Mouse (Mus musculus): ENCODE measurements at regions not wholly inside any gene's neighbourhood (a gene's known extent, or its start where the extent isn't known, plus 50 kb on each side); places are given as distances from the start of the nearest gene placed in this dataset.
A peak's percentile ranks its signal among the peaks of the same experiment; 100 is the strongest.

DNA sequence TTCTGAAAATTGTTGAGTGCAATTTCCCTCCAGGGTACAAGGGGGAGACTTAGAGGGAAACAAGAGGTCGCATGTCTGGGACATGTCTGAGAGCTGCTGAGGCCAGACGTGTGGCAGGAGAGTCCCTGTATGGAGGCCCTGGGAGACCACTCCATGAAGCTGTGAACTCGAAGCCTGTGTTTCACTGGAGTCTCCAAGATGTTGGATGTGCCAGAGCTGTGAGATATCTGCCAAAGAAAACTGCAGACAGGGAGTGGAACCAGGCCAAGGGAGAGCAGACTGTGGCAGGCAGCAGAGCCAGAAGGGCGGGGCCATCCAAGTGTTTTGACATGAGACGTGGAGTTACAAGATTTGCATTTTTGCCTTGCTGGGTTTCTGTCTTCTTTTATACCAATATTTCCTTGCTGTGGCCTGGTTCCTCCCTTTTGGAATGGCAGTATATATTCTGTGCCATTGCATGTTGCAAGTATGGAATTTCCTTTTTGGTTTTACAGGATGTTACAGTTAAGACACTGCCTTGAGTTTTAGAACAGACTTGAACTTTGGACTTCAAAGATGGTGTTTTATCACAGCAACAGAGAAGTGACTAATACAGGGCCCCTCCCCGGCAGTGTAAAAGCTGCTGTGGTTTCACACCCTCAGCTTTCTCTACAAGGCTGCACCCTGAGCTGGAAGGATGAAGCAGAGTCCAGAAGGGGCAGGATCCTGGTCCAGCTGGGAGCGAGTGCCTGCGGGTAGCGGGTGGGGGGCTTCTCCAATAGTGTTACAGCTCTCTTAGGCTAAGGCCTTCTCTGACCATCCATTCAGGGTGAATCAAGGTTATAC is 85.0 kb upstream of the Prok2 start:
- Histone ChIP-seq H3K4me3 (ENCODE audit: low read depth, low read length) (no peak overlapping the region), H3K36me3 (replicated peaks; ENCODE audit: control insufficient read depth, insufficient read depth, low read length) (no peaks in the 10 kb centered on the region), H3K4me2 (ENCODE audit: low read depth, low read length) (no peak overlapping the region), H3K9ac (replicated peaks; ENCODE audit: low read depth, low read length) (no peak overlapping the region), H3K27ac (ENCODE audit: low read depth) (no peak overlapping the region), H3K27me3 (ENCODE audit: control insufficient read depth, insufficient read depth, low read length) (peaks cover 27% of the 10 kb centered on the region), H3K9me3 (replicated peaks; ENCODE audit: control insufficient read depth, low read length) (no peaks in the 10 kb centered on the region), H3K4me1 (ENCODE audit: control insufficient read depth, insufficient read depth) (peaks cover 9% of the 10 kb centered on the region)
- WGBS: 46% methylated on average over 9 of the region's 9 CpGs
- DNase-seq (ENCODE audit: low spot score) (peak; percentile 55), ATAC-seq (ENCODE audit: insufficient read depth, low read depth) (peak; percentile 77; the same call in 1 of the 2 replicates)
- TF ChIP-seq EP300 (IDR thresholded peaks at IDR 0.05; ENCODE audit: low read depth) (no peak), CTCF (IDR thresholded peaks at IDR 0.05; ENCODE audit: low read depth) (no peak)

DNA sequence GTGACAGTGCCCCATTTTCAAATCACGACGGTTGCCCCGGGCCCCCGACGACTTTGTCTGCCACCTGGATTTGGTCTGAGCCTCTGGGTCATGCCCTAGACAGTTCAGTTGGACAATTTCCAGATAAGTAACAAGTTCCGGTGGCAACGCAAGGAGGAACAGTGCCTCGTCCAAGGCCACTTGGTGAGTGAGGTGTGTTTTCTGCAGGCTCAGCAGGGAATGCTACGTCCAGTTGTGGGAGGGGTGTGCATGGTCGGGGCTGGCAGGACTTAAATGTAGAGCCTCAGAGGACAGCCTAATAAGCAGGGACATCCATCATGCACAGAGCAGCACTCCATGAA is 78.7 kb upstream of the Prok2 start:
- Histone ChIP-seq H3K9me3 (replicated peaks; ENCODE audit: control insufficient read depth, low read length) (no peaks in the 10 kb centered on the region), H3K9ac (replicated peaks; ENCODE audit: low read depth, low read length) (no peak overlapping the region), H3K27me3 (ENCODE audit: control insufficient read depth, insufficient read depth, low read length) (peaks cover 15% of the 10 kb centered on the region; the same call in 1 of the 2 replicates), H3K27ac (ENCODE audit: low read depth) (no peak overlapping the region), H3K36me3 (replicated peaks; ENCODE audit: control insufficient read depth, insufficient read depth, low read length) (no peaks in the 10 kb centered on the region), H3K4me1 (ENCODE audit: control insufficient read depth, insufficient read depth) (peaks cover 8% of the 10 kb centered on the region), H3K4me3 (ENCODE audit: low read depth, low read length) (no peak overlapping the region), H3K4me2 (ENCODE audit: low read depth, low read length) (0 out of 2 replicates have a peak overlapping the region, but pooled peaks have one; percentile 32)
- 12% methylated on average over 10 of the region's 10 CpGs for WGBS
- ATAC-seq (ENCODE audit: insufficient read depth, low read depth) (no peak), DNase-seq (ENCODE audit: low spot score) (no peak)
- TF ChIP-seq EP300 (IDR thresholded peaks at IDR 0.05; ENCODE audit: low read depth): no peak
- TF ChIP-seq CTCF (IDR thresholded peaks at IDR 0.05; ENCODE audit: low read depth): no peak

DNA sequence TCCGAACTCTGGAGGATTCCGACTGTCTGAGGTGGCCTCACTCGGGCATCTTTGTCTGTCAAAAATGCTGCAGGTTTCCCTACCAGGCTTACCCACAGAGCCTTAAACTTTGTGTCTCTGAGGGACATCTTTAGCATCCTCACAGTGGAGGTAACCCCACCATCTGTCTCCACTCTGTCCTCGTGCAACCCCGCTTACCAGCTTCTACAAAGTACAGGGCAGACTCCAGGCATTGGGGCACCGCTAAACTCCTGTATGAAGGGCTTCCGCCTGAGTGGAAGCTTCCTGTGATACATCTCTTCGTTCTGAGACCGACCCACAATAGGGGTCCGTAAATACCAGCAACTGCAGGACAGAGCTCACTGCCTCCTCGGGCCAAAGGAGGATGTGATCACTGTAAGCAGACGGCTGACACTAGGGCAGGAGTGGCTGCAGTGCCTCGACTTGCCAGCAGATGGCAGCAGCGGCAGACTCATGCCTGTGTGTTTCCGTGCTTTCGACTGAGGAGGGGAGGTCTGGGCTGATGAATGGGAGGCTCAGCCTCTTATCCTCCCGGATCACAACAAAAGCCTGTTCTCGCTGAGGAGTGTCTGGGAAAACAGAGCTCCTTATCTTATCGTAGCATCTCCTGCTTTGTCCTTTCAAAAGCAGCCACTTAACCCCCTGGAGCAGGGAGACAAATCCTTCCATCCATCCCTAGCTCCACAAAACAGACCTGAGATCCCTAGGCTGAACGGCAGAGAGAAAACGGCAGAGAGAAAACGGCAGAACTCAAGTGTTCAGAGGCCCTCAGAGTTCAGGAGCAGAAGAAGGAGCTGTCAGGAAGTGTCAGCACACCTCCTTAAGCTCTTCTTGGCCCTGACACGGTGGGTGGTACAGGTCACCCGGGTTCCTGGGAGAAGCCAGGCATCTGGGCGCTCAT is 78.1 kb upstream of the Prok2 start:
- Histone ChIP-seq H3K36me3 (replicated peaks; ENCODE audit: control insufficient read depth, insufficient read depth, low read length) (no peaks in the 10 kb centered on the region), H3K4me2 (ENCODE audit: low read depth, low read length) (peak overlapping the region; percentile 32; the same call in 1 of the 2 replicates), H3K9me3 (replicated peaks; ENCODE audit: control insufficient read depth, low read length) (no peaks in the 10 kb centered on the region), H3K9ac (replicated peaks; ENCODE audit: low read depth, low read length) (no peak overlapping the region), H3K4me3 (ENCODE audit: low read depth, low read length) (no peak overlapping the region), H3K4me1 (ENCODE audit: control insufficient read depth, insufficient read depth) (peaks cover 8% of the 10 kb centered on the region), H3K27ac (ENCODE audit: low read depth) (no peak overlapping the region), H3K27me3 (ENCODE audit: control insufficient read depth, insufficient read depth, low read length) (peaks cover 14% of the 10 kb centered on the region; the same call in 1 of the 2 replicates)
- ATAC-seq (ENCODE audit: insufficient read depth, low read depth): peak; percentile 77; the same call in 1 of the 2 replicates
- TF ChIP-seq EP300 (IDR thresholded peaks at IDR 0.05; ENCODE audit: low read depth): no peak
- peak; percentile 100 for TF ChIP-seq CTCF (IDR thresholded peaks at IDR 0.05; ENCODE audit: low read depth)
- peak; percentile 54 for DNase-seq (ENCODE audit: low spot score)
- 21% methylated on average over 25 of the region's 25 CpGs for WGBS

DNA sequence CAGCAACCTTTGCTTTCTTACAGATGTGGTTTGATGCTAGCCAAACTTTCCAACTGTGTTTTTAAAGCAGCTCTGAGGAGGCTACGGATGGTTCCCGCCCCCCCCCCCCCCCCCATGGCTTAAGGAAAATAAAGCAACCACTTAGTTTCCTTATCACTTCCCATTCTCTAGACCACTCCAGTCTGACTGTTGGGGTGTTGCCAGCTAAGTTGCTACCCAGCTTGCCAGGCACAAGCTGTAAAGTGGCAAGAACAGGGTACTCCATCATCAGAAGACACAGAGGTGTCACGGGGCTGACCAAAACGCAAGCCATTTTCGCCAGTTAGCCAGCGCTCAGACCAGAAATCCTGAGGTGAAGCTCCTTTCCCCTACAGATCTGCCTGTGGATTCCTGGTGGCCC is 74.7 kb upstream of the Prok2 start:
- TF ChIP-seq CTCF (IDR thresholded peaks at IDR 0.05; ENCODE audit: low read depth) (no peak), EP300 (IDR thresholded peaks at IDR 0.05; ENCODE audit: low read depth) (no peak)
- Histone ChIP-seq H3K4me2 (ENCODE audit: low read depth, low read length) (0 out of 2 replicates have a peak overlapping the region, but pooled peaks have one; percentile 18), H3K9ac (replicated peaks; ENCODE audit: low read depth, low read length) (no peak overlapping the region), H3K27ac (ENCODE audit: low read depth) (no peak overlapping the region), H3K4me1 (ENCODE audit: control insufficient read depth, insufficient read depth) (peaks cover 8% of the 10 kb centered on the region), H3K36me3 (replicated peaks; ENCODE audit: control insufficient read depth, insufficient read depth, low read length) (no peaks in the 10 kb centered on the region), H3K27me3 (ENCODE audit: control insufficient read depth, insufficient read depth, low read length) (no peaks in the 10 kb centered on the region), H3K4me3 (ENCODE audit: low read depth, low read length) (no peak overlapping the region), H3K9me3 (replicated peaks; ENCODE audit: control insufficient read depth, low read length) (no peaks in the 10 kb centered on the region)
- 39% methylated on average over 6 of the region's 6 CpGs for WGBS
- DNase-seq (ENCODE audit: low spot score) (no peak), ATAC-seq (ENCODE audit: insufficient read depth, low read depth) (no peak)

DNA sequence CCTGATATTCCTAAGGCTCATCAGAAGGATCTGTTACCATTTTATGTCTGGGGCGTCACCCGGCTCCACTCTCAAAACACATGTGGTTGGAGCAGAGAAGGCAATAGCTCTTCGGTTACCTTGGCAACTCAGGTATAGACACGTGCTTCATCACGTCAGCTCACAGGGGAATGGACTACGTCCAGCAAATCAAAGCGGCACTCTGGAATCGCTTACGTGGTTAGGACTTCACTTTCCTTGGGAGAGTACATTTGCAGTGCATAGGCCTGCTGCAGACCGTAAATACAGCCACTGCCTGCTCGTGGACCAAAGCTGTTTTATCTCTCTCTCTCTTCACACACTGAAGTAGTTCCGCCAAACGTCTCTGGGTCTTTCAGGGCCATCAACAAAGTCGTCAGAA is 74.1 kb upstream of the Prok2 start:
- WGBS: 38% methylated on average over 14 of the region's 14 CpGs

More for the DNA sequence above, 74.1 kb upstream of the Prok2 start:
- Histone ChIP-seq H3K9me3 (replicated peaks; ENCODE audit: control insufficient read depth, low read length) (no peaks in the 10 kb centered on the region), H3K36me3 (replicated peaks; ENCODE audit: control insufficient read depth, insufficient read depth, low read length) (no peaks in the 10 kb centered on the region), H3K27ac (ENCODE audit: low read depth) (no peak overlapping the region), H3K9ac (replicated peaks; ENCODE audit: low read depth, low read length) (no peak overlapping the region), H3K4me3 (ENCODE audit: low read depth, low read length) (no peak overlapping the region), H3K27me3 (ENCODE audit: control insufficient read depth, insufficient read depth, low read length) (no peaks in the 10 kb centered on the region), H3K4me2 (ENCODE audit: low read depth, low read length) (no peak overlapping the region), H3K4me1 (ENCODE audit: control insufficient read depth, insufficient read depth) (peaks cover 8% of the 10 kb centered on the region)
- DNase-seq (ENCODE audit: low spot score) (peak; percentile 32), ATAC-seq (ENCODE audit: insufficient read depth, low read depth) (peak; percentile 49; the same call in 1 of the 2 replicates)
- TF ChIP-seq EP300 (IDR thresholded peaks at IDR 0.05; ENCODE audit: low read depth) (no peak), CTCF (IDR thresholded peaks at IDR 0.05; ENCODE audit: low read depth) (no peak)
